Mouse (Mus musculus): Measurements from ENCODE around the gene Pum1.

Pum1 gene

GRCm38 (mm10) chr4:130744058-130744457, 80.9 kb downstream of the Pum1 start:
- DNase-seq: no peak

GRCm38 (mm10) chr4:130745561-130746306, 82.6 kb downstream of the Pum1 start:
- no peak for DNase-seq

- no peak for DNase-seq
Measured at GRCm38 (mm10) chr4:130749566-130749965, 86.4 kb downstream of the Pum1 start.

GRCm38 (mm10) chr4:130751966-130752365, 88.8 kb downstream of the Pum1 start:
- DNase-seq: no peak

GRCm38 (mm10) chr4:130752591-130752990, 89.5 kb downstream of the Pum1 start:
- DNase-seq: no peak

GRCm38 (mm10) chr4:130753755-130754154, 90.6 kb downstream of the Pum1 start:
- DNase-seq: no peak

- DNase-seq: no peak
Measured at GRCm38 (mm10) chr4:130754776-130755175, 91.7 kb downstream of the Pum1 start.

- no peak for DNase-seq
Measured at GRCm38 (mm10) chr4:130759875-130760274, 96.8 kb downstream of the Pum1 start.

GRCm38 (mm10) chr4:130761809-130762208, 98.7 kb downstream of the Pum1 start:
- DNase-seq: peak; percentile 53

- DNase-seq: no peak
Measured at GRCm38 (mm10) chr4:130765399-130766160, 102.5 kb downstream of the Pum1 start.

GRCm38 (mm10) chr4:130766387-130766786, 103.3 kb downstream of the Pum1 start:
- no peak for DNase-seq

- DNase-seq: no peak
Measured at GRCm38 (mm10) chr4:130766926-130767325, 103.8 kb downstream of the Pum1 start.

GRCm38 (mm10) chr4:130773899-130774298, 110.8 kb downstream of the Pum1 start:
- no peak for DNase-seq

- DNase-seq: no peak
Measured at GRCm38 (mm10) chr4:130774822-130775221, 111.7 kb downstream of the Pum1 start.

GRCm38 (mm10) chr4:130777647-130778046, 114.5 kb downstream of the Pum1 start:
- no peak for DNase-seq

- DNase-seq: no peak
Measured at GRCm38 (mm10) chr4:130779037-130779436, 115.9 kb downstream of the Pum1 start.

GRCm38 (mm10) chr4:130782492-130782891, 119.4 kb downstream of the Pum1 start:
- no peak for DNase-seq

- peak; percentile 66 for DNase-seq
Measured at GRCm38 (mm10) chr4:130784755-130785154, 121.6 kb downstream of the Pum1 start.

- DNase-seq: peak; percentile 48
Measured at GRCm38 (mm10) chr4:130787530-130787929, 124.4 kb downstream of the Pum1 start.

GRCm38 (mm10) chr4:130790180-130790579, 127.1 kb downstream of the Pum1 start:
- DNase-seq: peak; percentile 87

- DNase-seq: no peak
Measured at GRCm38 (mm10) chr4:130791811-130792375, 128.8 kb downstream of the Pum1 start.

- no peak for DNase-seq
Measured at GRCm38 (mm10) chr4:130792376-130793179, 129.5 kb downstream of the Pum1 start, which contains the start of gene Sdc3. TSS of gene Sdc3 (plus strand) at chr4:130792537.

GRCm38 (mm10) chr4:130793180-130793501, 130.0 kb downstream of the Pum1 start:
- DNase-seq: no peak

Measured in lung, postnatal 36 days (tissue).